Mouse (Mus musculus): ENCODE data around the gene Mpp3. TPM values are rescaled to one million over a fixed set of nuclear protein-coding genes. Genes with fewer than 3 reads are reported as not detected.
A peak's percentile ranks its signal among the peaks of the same experiment; 100 is the strongest.

Gene Mpp3
- polyA plus RNA-seq, 1 experiment from 2014 or later, result 5.7 TPM

DNA sequence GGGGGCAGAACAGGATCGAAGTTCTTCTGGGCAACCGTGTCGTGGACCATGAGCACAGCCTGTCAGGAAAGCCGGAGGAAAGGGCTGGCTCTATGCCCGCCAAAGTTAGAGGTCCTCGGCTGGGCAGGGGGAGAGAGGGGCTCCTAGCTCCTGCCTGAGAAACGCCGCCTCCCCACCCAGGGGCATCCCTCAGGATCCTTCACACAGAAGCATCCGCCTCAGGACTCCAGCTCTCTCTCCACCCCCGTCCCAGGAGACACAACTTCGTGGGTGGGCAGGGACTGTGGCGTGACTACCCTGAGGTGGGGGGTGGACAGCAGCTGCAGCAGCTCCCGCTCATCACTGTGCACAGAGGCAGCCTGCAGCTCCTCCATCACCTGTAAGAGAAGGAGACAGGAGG is 4.9 kb downstream of the Mpp3 start:
- no peak overlapping the region for H3K4me3 ChIP-seq (ENCODE audit: low read length)
- no peak overlapping the region for H3K9ac ChIP-seq (ENCODE audit: low read depth, low read length)
- no peaks in the 10 kb centered on the region for H3K36me3 ChIP-seq (ENCODE audit: control insufficient read depth, insufficient read depth, low read length)
- H3K27ac ChIP-seq (ENCODE audit: low read length), result no peak overlapping the region
- H3K4me1 ChIP-seq (ENCODE audit: control insufficient read depth, insufficient read depth, low read length), result peaks cover 9% of the 10 kb centered on the region
- H3K9me3 ChIP-seq (ENCODE audit: control insufficient read depth, low read length), result no peaks in the 10 kb centered on the region
- 84% methylated on average over 13 of the region's 13 CpGs for WGBS
- H3K27me3 ChIP-seq (replicated peaks; ENCODE audit: control insufficient read depth, insufficient read depth, low read length), result no peaks in the 10 kb centered on the region
- no peak for ATAC-seq
- no peak overlapping the region for H3K4me2 ChIP-seq (ENCODE audit: low read depth, low read length)

DNA sequence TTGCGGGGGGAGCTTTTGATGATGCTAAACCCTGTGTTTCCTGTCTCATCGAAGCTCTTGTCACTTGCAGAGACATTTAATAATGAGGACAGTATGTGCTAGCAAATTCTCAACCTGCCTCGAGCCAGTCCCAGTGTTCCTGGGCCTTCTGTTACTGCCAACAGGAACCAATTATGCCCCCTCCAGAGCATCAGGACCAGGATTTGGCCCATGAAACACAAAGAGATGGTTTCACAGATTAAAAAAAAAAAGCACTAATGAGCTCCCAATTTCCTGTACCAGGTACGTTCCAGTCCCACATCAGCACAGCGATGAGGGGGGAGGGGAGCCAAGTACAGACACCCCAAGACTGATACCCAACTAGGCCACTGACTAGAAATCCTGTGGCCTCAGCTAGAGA is 7.1 kb downstream of the Mpp3 start:
- H3K36me3 ChIP-seq (ENCODE audit: control insufficient read depth, insufficient read depth, low read length), result no peaks in the 10 kb centered on the region; the same call in 1 of the 2 replicates
- H3K27me3 ChIP-seq (replicated peaks; ENCODE audit: control insufficient read depth, insufficient read depth, low read length), result no peaks in the 10 kb centered on the region
- 0 out of 2 replicates have a peak, but pooled peaks cover 2% of the 10 kb centered on the region for H3K4me1 ChIP-seq (ENCODE audit: control insufficient read depth, insufficient read depth, low read length)
- H3K9ac ChIP-seq (ENCODE audit: low read depth, low read length), result no peak overlapping the region
- H3K4me2 ChIP-seq (ENCODE audit: low read depth, low read length), result no peak overlapping the region
- H3K27ac ChIP-seq (ENCODE audit: low read length), result no peak overlapping the region
- H3K9me3 ChIP-seq (ENCODE audit: control insufficient read depth, low read length), result no peaks in the 10 kb centered on the region
- no peak overlapping the region for H3K4me3 ChIP-seq (ENCODE audit: low read length)
- WGBS, result 87% methylated on average over 5 of the region's 5 CpGs
- ATAC-seq, result no peak

DNA sequence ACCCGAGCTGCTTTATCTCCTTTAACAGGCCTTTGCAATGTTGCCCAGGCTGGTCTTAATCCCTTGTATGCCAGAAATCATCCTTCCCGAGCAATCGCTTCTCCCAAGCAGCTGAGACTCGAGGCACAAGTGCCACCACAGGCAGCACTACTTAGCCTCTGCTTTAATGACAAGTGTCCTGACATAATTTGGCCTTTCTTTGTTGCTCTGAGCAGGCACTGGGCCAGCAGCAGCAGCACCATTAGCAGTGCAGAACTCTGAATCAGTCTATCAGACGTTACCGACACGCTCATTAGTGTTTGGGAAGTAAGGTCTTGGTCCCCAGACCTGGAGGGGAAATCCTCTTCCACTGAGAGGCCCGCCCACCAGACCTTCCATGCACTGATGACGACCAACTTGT is 8.5 kb downstream of the Mpp3 start:
- no peaks in the 10 kb centered on the region for H3K4me1 ChIP-seq (ENCODE audit: control insufficient read depth, insufficient read depth, low read length)
- ATAC-seq, result no peak
- H3K4me3 ChIP-seq (ENCODE audit: low read length), result no peak overlapping the region
- H3K27me3 ChIP-seq (replicated peaks; ENCODE audit: control insufficient read depth, insufficient read depth, low read length), result no peaks in the 10 kb centered on the region
- no peaks in the 10 kb centered on the region for H3K9me3 ChIP-seq (ENCODE audit: control insufficient read depth, low read length)
- no peak overlapping the region for H3K27ac ChIP-seq (ENCODE audit: low read length)
- 74% methylated on average over 9 of the region's 9 CpGs for WGBS
- H3K4me2 ChIP-seq (ENCODE audit: low read depth, low read length), result no peak overlapping the region
- H3K9ac ChIP-seq (ENCODE audit: low read depth, low read length), result no peak overlapping the region
- H3K36me3 ChIP-seq (ENCODE audit: control insufficient read depth, insufficient read depth, low read length), result no peaks in the 10 kb centered on the region; the same call in 1 of the 2 replicates

DNA sequence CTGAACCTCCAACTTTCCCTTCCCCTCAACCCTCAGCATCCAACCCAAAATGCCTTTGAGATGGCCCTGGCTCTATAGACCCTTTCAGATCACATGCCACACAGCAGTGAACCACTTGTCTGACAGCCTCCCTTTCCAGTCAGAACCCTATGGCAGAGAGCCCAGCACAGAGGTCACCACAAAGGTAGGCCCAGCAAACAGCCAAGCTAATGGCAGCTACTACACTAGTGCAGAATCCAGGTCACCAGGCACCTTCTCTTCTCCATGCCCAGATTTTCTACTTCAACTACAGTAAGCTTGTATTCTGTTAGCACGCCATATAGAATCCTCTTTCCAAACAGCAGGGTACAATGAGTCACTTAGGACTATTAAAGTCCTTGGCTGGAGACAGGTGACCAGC is 12.1 kb downstream of the Mpp3 start:
- ATAC-seq, result no peak
- 96% methylated on average over 1 of the region's 1 CpGs for WGBS

DNA sequence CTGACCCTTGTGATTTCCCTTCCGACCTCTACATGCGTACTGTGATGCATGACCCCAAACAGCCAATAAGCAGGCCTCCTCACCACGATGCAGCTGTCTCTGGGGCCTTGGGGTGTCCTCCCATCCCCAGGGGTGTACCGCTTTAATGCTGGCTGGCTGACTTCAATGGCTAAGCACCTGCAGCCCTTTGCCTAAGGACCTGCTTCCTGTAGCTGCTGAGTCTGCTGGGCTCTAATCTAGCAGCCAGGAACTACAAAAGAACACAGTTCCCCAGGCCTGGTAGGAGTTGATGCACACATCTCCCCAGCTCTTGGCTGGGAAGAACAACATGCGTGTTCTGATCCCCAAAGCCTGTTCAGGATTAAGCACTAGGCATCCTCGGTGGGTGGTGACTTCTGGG is 12.8 kb downstream of the Mpp3 start:
- Histone ChIP-seq H3K4me3 (ENCODE audit: low read length) (no peak overlapping the region), H3K9ac (ENCODE audit: low read depth, low read length) (no peak overlapping the region), H3K9me3 (ENCODE audit: control insufficient read depth, low read length) (no peaks in the 10 kb centered on the region), H3K27me3 (replicated peaks; ENCODE audit: control insufficient read depth, insufficient read depth, low read length) (no peaks in the 10 kb centered on the region), H3K4me2 (ENCODE audit: low read depth, low read length) (no peak overlapping the region), H3K27ac (ENCODE audit: low read length) (no peak overlapping the region), H3K4me1 (ENCODE audit: control insufficient read depth, insufficient read depth, low read length) (no peaks in the 10 kb centered on the region), H3K36me3 (ENCODE audit: control insufficient read depth, insufficient read depth, low read length) (no peaks in the 10 kb centered on the region; the same call in 1 of the 2 replicates)
- no peak for ATAC-seq
- 69% methylated on average over 6 of the region's 6 CpGs for WGBS

More for the DNA sequence above, 12.1 kb downstream of the Mpp3 start:
- H3K9ac ChIP-seq (ENCODE audit: low read depth, low read length), result no peak overlapping the region
- no peak overlapping the region for H3K4me2 ChIP-seq (ENCODE audit: low read depth, low read length)
- no peak overlapping the region for H3K27ac ChIP-seq (ENCODE audit: low read length)
- H3K4me1 ChIP-seq (ENCODE audit: control insufficient read depth, insufficient read depth, low read length), result no peaks in the 10 kb centered on the region
- no peak overlapping the region for H3K4me3 ChIP-seq (ENCODE audit: low read length)
- no peaks in the 10 kb centered on the region for H3K9me3 ChIP-seq (ENCODE audit: control insufficient read depth, low read length)
- no peaks in the 10 kb centered on the region; the same call in 1 of the 2 replicates for H3K36me3 ChIP-seq (ENCODE audit: control insufficient read depth, insufficient read depth, low read length)
- no peaks in the 10 kb centered on the region for H3K27me3 ChIP-seq (replicated peaks; ENCODE audit: control insufficient read depth, insufficient read depth, low read length)

DNA sequence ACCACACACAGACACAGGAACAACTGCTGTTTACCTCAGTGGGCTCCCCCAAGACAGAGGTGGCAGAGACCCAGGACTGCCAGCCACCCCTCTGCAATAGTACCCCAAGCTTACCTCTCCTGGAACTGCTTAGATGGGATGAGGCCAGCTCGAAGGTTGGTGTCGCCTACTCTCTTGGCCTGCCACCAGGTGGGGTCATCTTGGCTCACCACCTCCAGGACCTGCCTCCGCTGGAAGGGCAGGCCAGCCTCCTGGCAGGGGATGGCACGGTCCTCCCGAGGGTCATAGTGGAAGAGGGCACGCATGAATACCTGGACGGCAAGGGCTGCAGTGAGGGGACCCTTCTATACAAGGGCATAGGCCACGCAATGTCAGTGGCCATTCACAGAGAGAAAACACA is 15.1 kb downstream of the Mpp3 start:
- ATAC-seq, result no peak
- H3K27me3 ChIP-seq (replicated peaks; ENCODE audit: control insufficient read depth, insufficient read depth, low read length), result no peaks in the 10 kb centered on the region
- no peak overlapping the region for H3K4me2 ChIP-seq (ENCODE audit: low read depth, low read length)
- H3K4me1 ChIP-seq (ENCODE audit: control insufficient read depth, insufficient read depth, low read length), result no peaks in the 10 kb centered on the region
- no peaks in the 10 kb centered on the region for H3K9me3 ChIP-seq (ENCODE audit: control insufficient read depth, low read length)
- no peak overlapping the region for H3K4me3 ChIP-seq (ENCODE audit: low read length)
- WGBS, result 81% methylated on average over 8 of the region's 8 CpGs
- no peak overlapping the region for H3K9ac ChIP-seq (ENCODE audit: low read depth, low read length)
- no peak overlapping the region for H3K27ac ChIP-seq (ENCODE audit: low read length)
- H3K36me3 ChIP-seq (ENCODE audit: control insufficient read depth, insufficient read depth, low read length), result no peaks in the 10 kb centered on the region; the same call in 1 of the 2 replicates

DNA sequence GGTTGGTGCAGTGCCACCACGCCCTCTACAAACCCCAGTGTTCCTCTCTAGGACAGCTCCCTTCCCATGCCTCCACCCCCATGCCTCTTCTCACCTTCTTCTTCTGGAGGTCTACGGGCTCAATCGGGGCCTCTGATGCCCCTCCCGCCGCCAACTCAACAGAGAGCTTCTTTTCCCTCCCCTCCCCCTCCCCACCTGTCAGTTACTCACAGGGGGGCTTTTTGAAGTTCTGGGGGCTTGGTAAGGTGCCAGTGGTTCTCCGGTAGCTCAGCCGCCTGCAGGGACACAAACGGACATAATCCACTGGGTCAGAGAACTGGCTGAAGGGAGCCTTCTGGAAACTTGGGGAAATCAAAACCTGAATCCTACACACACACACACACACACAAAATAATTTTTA is 16.8 kb downstream of the Mpp3 start:
- no peak for ATAC-seq
- Histone ChIP-seq H3K4me3 (ENCODE audit: low read length) (no peak overlapping the region), H3K27me3 (replicated peaks; ENCODE audit: control insufficient read depth, insufficient read depth, low read length) (no peaks in the 10 kb centered on the region), H3K9me3 (ENCODE audit: control insufficient read depth, low read length) (no peaks in the 10 kb centered on the region), H3K36me3 (ENCODE audit: control insufficient read depth, insufficient read depth, low read length) (no peaks in the 10 kb centered on the region), H3K27ac (ENCODE audit: low read length) (no peak overlapping the region), H3K4me2 (ENCODE audit: low read depth, low read length) (no peak overlapping the region), H3K4me1 (ENCODE audit: control insufficient read depth, insufficient read depth, low read length) (no peaks in the 10 kb centered on the region), H3K9ac (ENCODE audit: low read depth, low read length) (no peak overlapping the region)
- 81% methylated on average over 8 of the region's 8 CpGs for WGBS

DNA sequence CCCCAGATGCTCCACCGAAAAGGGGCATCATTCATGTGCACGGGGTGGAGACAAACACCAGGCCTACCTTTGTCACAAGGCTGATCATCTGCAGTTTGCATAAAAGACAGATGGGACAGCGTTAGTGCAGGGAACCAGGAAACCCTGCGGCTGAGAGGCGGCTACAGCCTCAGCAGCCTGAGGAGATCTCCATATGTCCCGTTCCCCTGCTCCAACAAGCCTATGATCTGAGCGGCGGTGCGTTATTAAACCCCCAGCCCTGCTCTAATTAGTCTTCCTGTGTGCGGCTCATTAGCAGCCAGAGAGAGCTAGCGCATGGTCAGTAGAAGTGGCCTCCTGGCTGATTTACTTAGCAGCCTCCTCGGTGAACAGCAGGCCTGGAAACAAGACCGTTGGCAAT is 18.1 kb downstream of the Mpp3 start:
- Histone ChIP-seq H3K27me3 (replicated peaks; ENCODE audit: control insufficient read depth, insufficient read depth, low read length) (no peaks in the 10 kb centered on the region), H3K4me3 (ENCODE audit: low read length) (no peak overlapping the region), H3K36me3 (ENCODE audit: control insufficient read depth, insufficient read depth, low read length) (no peaks in the 10 kb centered on the region), H3K9me3 (ENCODE audit: control insufficient read depth, low read length) (no peaks in the 10 kb centered on the region), H3K4me1 (ENCODE audit: control insufficient read depth, insufficient read depth, low read length) (no peaks in the 10 kb centered on the region), H3K9ac (ENCODE audit: low read depth, low read length) (no peak overlapping the region), H3K27ac (ENCODE audit: low read length) (no peak overlapping the region), H3K4me2 (ENCODE audit: low read depth, low read length) (no peak overlapping the region)
- ATAC-seq, result no peak
- 66% methylated on average over 13 of the region's 13 CpGs for WGBS

DNA sequence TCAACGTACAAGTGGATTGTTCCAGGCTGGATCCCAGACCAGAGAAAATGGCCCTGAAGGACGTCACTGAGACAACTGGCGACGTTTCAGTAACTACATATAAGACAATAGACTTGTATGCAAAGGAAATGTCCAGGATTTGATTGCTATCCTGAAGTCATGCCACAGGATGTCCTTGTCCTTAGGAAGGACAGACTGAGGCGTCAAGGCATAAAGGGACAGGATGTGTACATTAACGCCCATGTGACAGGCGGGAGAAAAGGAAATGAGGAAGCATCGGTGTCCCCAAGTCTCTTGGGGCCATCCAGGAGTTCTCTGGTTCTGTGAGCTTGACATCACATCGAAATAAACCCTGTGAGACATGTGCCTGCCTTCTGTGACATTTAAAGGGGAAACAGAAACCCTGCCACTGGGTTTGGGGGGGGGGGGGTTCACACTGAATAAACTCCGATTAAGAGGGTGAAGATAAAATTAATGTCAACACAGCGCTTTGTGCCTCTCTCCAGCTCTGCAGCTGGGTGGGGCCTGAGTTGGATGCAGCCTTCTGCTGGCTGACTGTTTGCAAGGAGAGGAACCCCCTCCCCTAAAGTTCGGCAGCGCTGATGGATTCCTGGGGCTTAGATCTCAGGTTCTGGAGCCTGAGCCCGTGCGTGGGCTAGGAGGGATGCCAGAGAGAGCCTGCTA is 19.2 kb downstream of the Mpp3 start:
- H3K4me1 ChIP-seq (ENCODE audit: control insufficient read depth, insufficient read depth, low read length), result no peaks in the 10 kb centered on the region
- H3K27ac ChIP-seq (ENCODE audit: low read length), result no peak overlapping the region
- H3K4me3 ChIP-seq (ENCODE audit: low read length), result no peak overlapping the region
- no peak for ATAC-seq
- H3K9ac ChIP-seq (ENCODE audit: low read depth, low read length), result no peak overlapping the region
- no peaks in the 10 kb centered on the region for H3K9me3 ChIP-seq (ENCODE audit: control insufficient read depth, low read length)
- H3K4me2 ChIP-seq (ENCODE audit: low read depth, low read length), result no peak overlapping the region
- H3K36me3 ChIP-seq (ENCODE audit: control insufficient read depth, insufficient read depth, low read length), result no peaks in the 10 kb centered on the region; the same call in 1 of the 2 replicates
- WGBS, result 80% methylated on average over 15 of the region's 15 CpGs
- H3K27me3 ChIP-seq (replicated peaks; ENCODE audit: control insufficient read depth, insufficient read depth, low read length), result no peaks in the 10 kb centered on the region

DNA sequence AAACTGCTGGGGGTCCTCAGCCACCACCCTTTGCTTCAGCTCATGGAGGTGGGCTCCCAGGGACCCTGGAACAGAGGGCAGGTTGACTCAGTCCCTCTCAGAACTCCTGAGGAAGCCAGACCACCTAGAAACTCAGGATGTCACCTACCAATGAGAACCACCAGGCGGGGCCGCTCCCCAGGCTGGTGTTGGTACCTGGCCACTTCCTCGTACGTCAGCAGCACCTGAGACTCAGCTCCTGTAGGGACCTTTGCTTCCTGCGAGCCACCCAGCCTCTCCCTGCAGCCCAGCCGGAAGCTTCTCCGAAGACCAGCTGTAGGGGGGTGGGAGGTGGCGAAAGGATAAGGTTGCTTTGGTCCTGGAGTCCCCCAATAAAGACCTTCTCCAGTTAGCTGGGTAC is 19.9 kb downstream of the Mpp3 start:
- Histone ChIP-seq H3K9ac (ENCODE audit: low read depth, low read length) (no peak overlapping the region), H3K4me2 (ENCODE audit: low read depth, low read length) (no peak overlapping the region), H3K27me3 (replicated peaks; ENCODE audit: control insufficient read depth, insufficient read depth, low read length) (no peaks in the 10 kb centered on the region), H3K9me3 (ENCODE audit: control insufficient read depth, low read length) (no peaks in the 10 kb centered on the region), H3K27ac (ENCODE audit: low read length) (no peak overlapping the region), H3K4me1 (ENCODE audit: control insufficient read depth, insufficient read depth, low read length) (no peaks in the 10 kb centered on the region), H3K36me3 (ENCODE audit: control insufficient read depth, insufficient read depth, low read length) (no peaks in the 10 kb centered on the region; the same call in 1 of the 2 replicates), H3K4me3 (ENCODE audit: low read length) (no peak overlapping the region)
- 80% methylated on average over 8 of the region's 8 CpGs for WGBS
- ATAC-seq, result peak; percentile 53; the same call in 1 of the 2 replicates
